Comparison of ENCODE assay signal across 9 mouse cellular contexts in the genomic region with DNA sequence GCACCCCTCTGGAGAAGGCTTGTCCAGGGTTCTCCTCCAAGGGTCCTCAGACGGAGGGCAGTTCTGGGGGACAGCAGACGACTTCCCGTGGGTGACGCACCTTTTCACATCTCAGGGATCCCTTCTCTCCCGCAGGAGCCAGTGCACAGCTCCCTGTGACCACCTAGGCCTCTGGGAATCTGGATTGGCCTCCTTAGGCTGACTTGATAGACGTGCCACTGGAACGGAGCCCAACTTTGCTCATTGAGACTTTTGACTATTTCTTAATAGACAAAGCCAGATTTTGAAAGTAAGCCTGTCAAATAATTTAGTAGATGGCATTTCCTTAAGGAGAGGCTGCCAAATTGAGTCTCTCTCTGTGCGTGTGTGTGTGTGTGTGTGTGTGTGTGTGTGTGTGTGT. TPM values are rescaled to one million over a fixed set of nuclear protein-coding genes. Genes with fewer than 3 reads are reported as not detected.
A peak's percentile ranks its signal among the peaks of the same experiment; 100 is the strongest.
DNase-seq lines count a peak whose midpoint lies in the region; ATAC-seq and TF ChIP-seq lines count a peak whose summit lies in the region.
"Had no signal": no experiment of that assay in that cellular context is flagged by ENCODE, and none has a peak within 500 bp of the region (broad histone marks: within the 10 kb centered on the region; RNA-seq: fewer than 3 reads in every experiment).

No protein-coding gene starts in this region.

- H3K36me3 ChIP-seq in heart, embryonic 15.5 days, result no peaks in the 10 kb centered on the region
- H3K36me3 ChIP-seq in forebrain, embryonic 14.5 days (ENCODE audit: control insufficient read depth, insufficient read depth, low read length), result peaks cover 20% of the 10 kb centered on the region
- H3K36me3 ChIP-seq in myocyte (ENCODE audit: control insufficient read depth, insufficient read depth), result no peaks in the 10 kb centered on the region

- H3K27me3 ChIP-seq in heart, embryonic 15.5 days, result 0 out of 2 replicates have a peak, but pooled peaks cover 11% of the 10 kb centered on the region
- H3K27me3 ChIP-seq in forebrain, embryonic 14.5 days (replicated peaks; ENCODE audit: control insufficient read depth, insufficient read depth, low read length), result 0 out of 2 replicates have a peak, but pooled peaks cover 7% of the 10 kb centered on the region
- H3K27me3 ChIP-seq in myocyte (ENCODE audit: control insufficient read depth, insufficient read depth, insufficient read length), result peaks cover 19% of the 10 kb centered on the region

- H3K9me3 ChIP-seq in heart, embryonic 15.5 days (replicated peaks), result no peaks in the 10 kb centered on the region
- no peaks in the 10 kb centered on the region for H3K9me3 ChIP-seq in forebrain, embryonic 14.5 days (replicated peaks; ENCODE audit: control insufficient read depth, low read length)

- no peak for ATAC-seq in heart, embryonic 15.5 days (replicated peaks; ENCODE audit: insufficient number of reproducible peaks, insufficient read depth, low FRiP score, low read depth)
- peak; percentile 47 for ATAC-seq in forebrain, embryonic 14.5 days

- peak overlapping the region; percentile 95 for H3K4me2 ChIP-seq in heart, embryonic 15.5 days
- H3K4me2 ChIP-seq in forebrain, embryonic 14.5 days (ENCODE audit: low read length), result peak overlapping the region; percentile 73
- H3K4me2 ChIP-seq in myocyte (ENCODE audit: low read depth), result peak overlapping the region; percentile 38

- peak overlapping the region; percentile 29 for H3ac ChIP-seq in myocyte (ENCODE audit: control insufficient read depth, insufficient read length)

- H3K4me3 ChIP-seq in heart, embryonic 15.5 days, result peak overlapping the region; percentile 71
- H3K4me3 ChIP-seq in forebrain, embryonic 14.5 days (ENCODE audit: low read depth, low read length), result peak overlapping the region; percentile 71
- H3K4me3 ChIP-seq in myocyte, result peak overlapping the region; percentile 12

- peak overlapping the region; percentile 63 for H3K9ac ChIP-seq in heart, embryonic 15.5 days
- H3K9ac ChIP-seq in forebrain, embryonic 14.5 days (ENCODE audit: low read length), result peak overlapping the region; percentile 87

- intact Hi-C loops in heart, postnatal 10 days (cut with DNase I), result no loop called here

- TF ChIP-seq POLR2A in myocyte (IDR thresholded peaks at IDR 0.05; ENCODE audit: insufficient read length, low read depth), result no peak

- DNase-seq in heart, postnatal 10 days, result no peak
- peak; percentile 89 for DNase-seq in forebrain, embryonic 14.5 days (ENCODE audit: low spot score)
- DNase-seq in kidney, postnatal 25 days, result peak; percentile 49 to 56
- DNase-seq in embryo, embryonic 9.5 days (ENCODE audit: extremely low spot score), result no peak
- no peak for DNase-seq in cerebellum, postnatal 36 days
- no peak for DNase-seq in left cerebral cortex, adult 18-20 months (ENCODE audit: low spot score in 2 of 2)

- WGBS in heart, embryonic 15.5 days, result 42% methylated on average over 8 of the region's 8 CpGs
- WGBS in forebrain, embryonic 14.5 days, result 3% methylated on average over 8 of the region's 8 CpGs

- no peaks in the 10 kb centered on the region for H3K79me2 ChIP-seq in myocyte (ENCODE audit: control insufficient read depth, insufficient read depth)

- H3K4me1 ChIP-seq in heart, embryonic 15.5 days (replicated peaks), result peaks cover 17% of the 10 kb centered on the region
- H3K4me1 ChIP-seq in forebrain, embryonic 14.5 days (ENCODE audit: control insufficient read depth, insufficient read depth, low read length), result peaks cover 5% of the 10 kb centered on the region; the same call in 1 of the 2 replicates

- H3K27ac ChIP-seq in heart, embryonic 15.5 days, result no peak overlapping the region; the same call in 1 of the 2 replicates
- H3K27ac ChIP-seq in forebrain, embryonic 14.5 days (ENCODE audit: low read depth, low read length), result peak overlapping the region; percentile 91

TF ChIP-seq in myocyte, 11 proteins besides CTCF, POLR2A, EP300 and RAD21:
- TF ChIP-seq MYOD1 (IDR thresholded peaks at IDR 0.05; ENCODE audit: control insufficient read depth in 1 of 3, insufficient read length in 2 of 3, low read depth in 2 of 3), result no peak
TF ChIP-seq in myocyte: peak in this region for 0.

RNA-seq across cellular contexts. Expression of gene Shisa2, which starts 1.6 kb away (rescaled TPM):
- 8.6 and 17.4 TPM in 2 replicates for polyA plus RNA-seq in heart, embryonic 15.5 days (2015; fragmentation: Nextera tagmentation; extraction: Ambion mirVana)
- total RNA-seq in heart, postnatal 10 days (2021), result 1 to 10 TPM; 1.0 to 1.3 TPM
- 17.2 and 17.6 TPM in 2 replicates for polyA plus RNA-seq in forebrain, embryonic 14.5 days (2014; fragmentation: Nextera tagmentation; extraction: Ambion mirVana)
- polyA plus RNA-seq in myocyte (2012; fragmentation: generic; extraction: Trizol), result 4.3 TPM
- 1 to 10 TPM; 3.0 to 4.8 TPM for total RNA-seq in left cerebral cortex, adult 18-20 months (2021)
- total RNA-seq: MEL had no signal

RNA-seq across cellular contexts. Expression of gene Cdadc1, which starts 29.0 kb away (rescaled TPM):
- 29.9 and 33.0 TPM in 2 replicates for polyA plus RNA-seq in heart, embryonic 15.5 days (2015; fragmentation: Nextera tagmentation; extraction: Ambion mirVana)
- total RNA-seq in heart, postnatal 10 days (2021), result 10 to 100 TPM; 37.5 to 38.9 TPM
- 33.0 and 35.7 TPM in 2 replicates for polyA plus RNA-seq in forebrain, embryonic 14.5 days (2014; fragmentation: Nextera tagmentation; extraction: Ambion mirVana)
- polyA plus RNA-seq in myocyte (2012; fragmentation: generic; extraction: Trizol), result 10.5 TPM
- total RNA-seq in left cerebral cortex, adult 18-20 months (2021), result 10 to 100 TPM; 66.5 to 69.9 TPM

Comparison
In these comparisons a context has a peak if more than half of its experiments do, and no peak if none do; other contexts are left out.
1. H3K4me2 ChIP-seq: peak in every context shown above with its lines; median percentile 95 in heart, embryonic 15.5 days; 73 in forebrain, embryonic 14.5 days; 38 in myocyte.
2. H3K4me3 ChIP-seq: peak in every context shown above with its lines; median percentile 71 in heart, embryonic 15.5 days; 71 in forebrain, embryonic 14.5 days; 12 in myocyte.
3. DNase-seq: peak in forebrain, embryonic 14.5 days (single experiment) and kidney, postnatal 25 days (2 of 2); none in heart, postnatal 10 days (0 of 2), embryo, embryonic 9.5 days (single experiment), cerebellum, postnatal 36 days (0 of 2) and left cerebral cortex, adult 18-20 months (0 of 2).